In genomic region chr11:77874685-77875231, GRCm38 (mm10) we compare ENCODE assay signal across 12 mouse cellular contexts. TPM values are rescaled to one million over a fixed set of nuclear protein-coding genes. Genes with fewer than 3 reads are reported as not detected.
DNase-seq lines count a peak whose midpoint lies in the region; ATAC-seq and TF ChIP-seq lines count a peak whose summit lies in the region.
"Had no signal": no experiment of that assay in that cellular context is flagged by ENCODE, and none has a peak within 500 bp of the region (broad histone marks: within the 10 kb centered on the region; RNA-seq: fewer than 3 reads in every experiment).

No protein-coding gene starts in this region.

- no peak overlapping the region for H3K9ac ChIP-seq in forebrain, embryonic 15.5 days (replicated peaks)
- H3K9ac ChIP-seq in midbrain, embryonic 16.5 days (ENCODE audit: low read depth, low read length), result no peak overlapping the region
- H3K9ac ChIP-seq in liver, embryonic 12.5 days, result no peak overlapping the region
- H3K9ac ChIP-seq: limb, embryonic 13.5 days had no signal

- peak overlapping the region; percentile 43; the same call in 1 of the 2 replicates for H3K27ac ChIP-seq in layer of hippocampus, adult 2 months
- peak overlapping the region; percentile 77 for H3K27ac ChIP-seq in forebrain, embryonic 15.5 days (replicated peaks)
- H3K27ac ChIP-seq in midbrain, embryonic 16.5 days (ENCODE audit: low read length), result peak overlapping the region; percentile 63
- H3K27ac ChIP-seq in liver, embryonic 12.5 days, result no peak overlapping the region
- H3K27ac ChIP-seq: limb, embryonic 13.5 days had no signal

- no peaks in the 10 kb centered on the region for H3K36me3 ChIP-seq in forebrain, embryonic 15.5 days
- no peaks in the 10 kb centered on the region for H3K36me3 ChIP-seq in midbrain, embryonic 16.5 days (ENCODE audit: control insufficient read depth, insufficient read depth, low read length)
- H3K36me3 ChIP-seq in liver, embryonic 12.5 days, result no peaks in the 10 kb centered on the region
- H3K36me3 ChIP-seq: limb, embryonic 13.5 days had no signal

- no peak overlapping the region for H3K4me3 ChIP-seq in layer of hippocampus, adult 2 months
- H3K4me3 ChIP-seq in forebrain, embryonic 15.5 days, result no peak overlapping the region
- no peak overlapping the region for H3K4me3 ChIP-seq in midbrain, embryonic 16.5 days (ENCODE audit: low read depth, low read length)
- H3K4me3 ChIP-seq in liver, embryonic 12.5 days, result no peak overlapping the region
- H3K4me3 ChIP-seq: limb, embryonic 13.5 days had no signal

- WGBS in forebrain, embryonic 15.5 days, result 40% methylated on average over 6 of the region's 6 CpGs
- 45% methylated on average over 6 of the region's 6 CpGs for WGBS in midbrain, embryonic 16.5 days
- WGBS in liver, embryonic 12.5 days (ENCODE audit: insufficient replicate concordance), result 68% methylated on average over 6 of the region's 6 CpGs

- ATAC-seq in forebrain, embryonic 15.5 days (replicated peaks), result no peak
- ATAC-seq in midbrain, embryonic 16.5 days, result no peak; the same call in 1 of the 2 replicates
- ATAC-seq in liver, embryonic 12.5 days, result no peak

- H3K27me3 ChIP-seq in forebrain, embryonic 15.5 days, result no peaks in the 10 kb centered on the region
- no peaks in the 10 kb centered on the region for H3K27me3 ChIP-seq in midbrain, embryonic 16.5 days (ENCODE audit: control insufficient read depth, insufficient read depth, low read depth, low read length)
- peaks cover 30% of the 10 kb centered on the region for H3K27me3 ChIP-seq in liver, embryonic 12.5 days (replicated peaks)

- TF ChIP-seq CTCF in layer of hippocampus, adult 2 months (conservative IDR thresholded peaks at IDR 0.05), result peak; percentile 15; the same call in 1 of the 2 replicates

- DNase-seq in layer of hippocampus, adult 2 months (ENCODE audit: low spot score in 2 of 2), result no peak
- DNase-seq in layer of hippocampus, postnatal 25 days (ENCODE audit: extremely low spot score in 1 of 2, low spot score in 1 of 2), result no peak
- DNase-seq in ES-CJ7 (ENCODE audit: low read depth, low spot score), result peak; percentile 59
- DNase-seq in heart, adult 8-10 months (ENCODE audit: low spot score), result no peak
- no peak for DNase-seq in embryo, embryonic 10.5 days (ENCODE audit: low spot score)
- DNase-seq: adrenal gland, postnatal 25 days; cerebellum, adult 9-10 months had no signal

- no peak overlapping the region for H3K4me2 ChIP-seq in forebrain, embryonic 15.5 days (replicated peaks)
- no peak overlapping the region for H3K4me2 ChIP-seq in midbrain, embryonic 16.5 days (ENCODE audit: low read length)
- H3K4me2 ChIP-seq in liver, embryonic 12.5 days, result no peak overlapping the region
- H3K4me2 ChIP-seq: limb, embryonic 13.5 days had no signal

- H3K9me3 ChIP-seq in forebrain, embryonic 15.5 days, result no peaks in the 10 kb centered on the region
- no peaks in the 10 kb centered on the region for H3K9me3 ChIP-seq in midbrain, embryonic 16.5 days (replicated peaks; ENCODE audit: control insufficient read depth, low read length, poor library complexity, severe bottlenecking)
- no peaks in the 10 kb centered on the region for H3K9me3 ChIP-seq in liver, embryonic 12.5 days (replicated peaks)
- H3K9me3 ChIP-seq: limb, embryonic 13.5 days had no signal

- peaks cover 68% of the 10 kb centered on the region for H3K4me1 ChIP-seq in forebrain, embryonic 15.5 days
- H3K4me1 ChIP-seq in midbrain, embryonic 16.5 days (ENCODE audit: control insufficient read depth, insufficient read depth, low read length), result peaks cover 52% of the 10 kb centered on the region
- H3K4me1 ChIP-seq in liver, embryonic 12.5 days, result peaks cover 34% of the 10 kb centered on the region

RNA-seq across cellular contexts. Expression of gene Pipox, which starts 19.1 kb away (rescaled TPM):
- 1 to 10 TPM in 1 of 2 experiments, under 1 TPM in 1; 0.84 to 1.2 TPM for total RNA-seq in layer of hippocampus, adult 2 months (2021)
- 1 to 10 TPM; 1.5 to 1.8 TPM for total RNA-seq in layer of hippocampus, postnatal 25 days (2021)
- polyA plus RNA-seq in forebrain, embryonic 15.5 days (2015; fragmentation: Nextera tagmentation; extraction: Ambion mirVana), result 10.2 and 11.2 TPM in 2 replicates
- 6.0 and 7.5 TPM in 2 replicates for polyA plus RNA-seq in midbrain, embryonic 16.5 days (2015; fragmentation: Nextera tagmentation; extraction: Ambion mirVana)
- total RNA-seq in heart, adult 8-10 months (2022), result under 1 TPM; 0.43 to 0.82 (median 0.59) TPM
- polyA plus RNA-seq in liver, embryonic 12.5 days (2016; fragmentation: Nextera tagmentation; extraction: Ambion mirVana), result 6.7 and 7.2 TPM in 2 replicates
- total RNA-seq: megakaryocyte, adult 5-6 weeks had no signal

RNA-seq across cellular contexts. Expression of gene Sez6, which starts 55.8 kb away (rescaled TPM):
- 100 to 1,000 TPM; 154 to 159 TPM for total RNA-seq in layer of hippocampus, adult 2 months (2021)
- total RNA-seq in layer of hippocampus, postnatal 25 days (2021), result 100 to 1,000 TPM; 162 to 174 TPM
- 243 and 249 TPM in 2 replicates for polyA plus RNA-seq in forebrain, embryonic 15.5 days (2015; fragmentation: Nextera tagmentation; extraction: Ambion mirVana)
- polyA plus RNA-seq in midbrain, embryonic 16.5 days (2015; fragmentation: Nextera tagmentation; extraction: Ambion mirVana), result 140 and 146 TPM in 2 replicates
- total RNA-seq in heart, adult 8-10 months (2022), result under 1 TPM; 0.19 to 0.84 (median 0.52) TPM
- polyA plus RNA-seq in liver, embryonic 12.5 days (2016; fragmentation: Nextera tagmentation; extraction: Ambion mirVana), result 0.05 TPM in 1 of 2 replicates, not detected in the other
- total RNA-seq: megakaryocyte, adult 5-6 weeks had no signal

Comparison
In these comparisons a context has a peak if more than half of its experiments do, and no peak if none do; other contexts are left out.
1. RNA of gene Sez6, which starts 55.8 kb away (total RNA-seq): 162 to 174 TPM in layer of hippocampus, postnatal 25 days and 154 to 159 TPM in layer of hippocampus, adult 2 months; 0.19 to 0.84 TPM in heart, adult 8-10 months; every median in the first group is over 10 times any median in the second.